Mouse (Mus musculus) embryonic facial prominence, embryonic 14.5 days (tissue): ENCODE measurements at regions not wholly inside any gene's neighbourhood (a gene's known extent, or its start where the extent isn't known, plus 50 kb on each side); places are given as distances from the start of the nearest gene placed in this dataset.
A peak's percentile ranks its signal among the peaks of the same experiment; 100 is the strongest.

Experiments used
- ATAC-seq: fragments of 200-750 bp; cut with Nextera tagmentation; 2 replicates; pipeline ENCODE4 v1.8.0; 2017; ENCODE audit warnings: low read depth, moderate number of reproducible peaks, moderate TSS enrichment
- DNase-seq: peaks from one replicate; pipeline ENCODE4 v3.0.0-alpha.2; 2015; ENCODE audit warnings: low spot score
- H3K27ac ChIP-seq: fragments of 300-500 bp; sonication (generic); replicated peaks from 2 replicates; pipeline ENCODE4 v1.5.1; 2014; ENCODE audit warnings: low read depth, mild to moderate bottlenecking, low read length, moderate library complexity
- H3K27me3 ChIP-seq: fragments of 300-500 bp; sonication (generic); replicated peaks from 2 replicates; pipeline ENCODE4 v1.6.1; 2014; ENCODE audit warnings: low read length; ENCODE audit not compliant: control insufficient read depth, insufficient read depth
- H3K36me3 ChIP-seq: fragments of 300-500 bp; sonication (generic); 2 replicates; pipeline ENCODE4 v1.6.1; 2014; ENCODE audit warnings: low read length, mixed read lengths; ENCODE audit not compliant: control insufficient read depth, insufficient read depth
- H3K4me1 ChIP-seq: fragments of 300-500 bp; sonication (generic); 2 replicates; pipeline ENCODE4 v1.6.1; 2014; ENCODE audit warnings: antibody characterized with exemption, low read length; ENCODE audit not compliant: control insufficient read depth, insufficient read depth
- H3K4me2 ChIP-seq: fragments of 300-500 bp; sonication (generic); 2 replicates; pipeline ENCODE4 v1.6.1; 2014; ENCODE audit warnings: low read depth, mild to moderate bottlenecking, low read length, moderate library complexity, mixed read lengths
- H3K4me3 ChIP-seq: fragments of 300-500 bp; sonication (generic); 2 replicates; pipeline ENCODE4 v1.5.1; 2014; ENCODE audit warnings: low read depth, mild to moderate bottlenecking, low read length
- H3K9ac ChIP-seq: fragments of 300-500 bp; sonication (generic); 2 replicates; pipeline ENCODE4 v1.6.1; 2014; ENCODE audit warnings: low read depth, mild to moderate bottlenecking, low read length, moderate library complexity, mixed read lengths
- H3K9me3 ChIP-seq: fragments of 300-500 bp; sonication (generic); 2 replicates; pipeline ENCODE4 v1.6.1; 2016; ENCODE audit warnings: low read length; ENCODE audit not compliant: control insufficient read depth
- WGBS: fragments of 180-500 bp; shearing (Covaris S2); extraction: QIAGEN DNeasy Blood & Tissue Kit; methylation state at CpG from one replicate; pipeline ENCODE4 v1.1.7; 2014; 5-methylcytosine and 5-hydroxymethylcytosine counted together

GRCm38 (mm10) chr12:69497121-69497520 lies 85.7 kb downstream of the Vcpkmt start:
- peaks cover 43% of the 10 kb centered on the region for H3K4me1 ChIP-seq
- ATAC-seq = peak; percentile 75
- H3K27me3 ChIP-seq = no peaks in the 10 kb centered on the region
- no peaks in the 10 kb centered on the region for H3K36me3 ChIP-seq
- peak overlapping the region; percentile 83 for H3K27ac ChIP-seq
- WGBS = 45% methylated on average over 7 of the region's 7 CpGs
- H3K9ac ChIP-seq = no peak overlapping the region
- no peaks in the 10 kb centered on the region for H3K9me3 ChIP-seq
- peak; percentile 91 for DNase-seq
- H3K4me2 ChIP-seq = peak overlapping the region; percentile 20
- H3K4me3 ChIP-seq = no peak overlapping the region

GRCm38 (mm10) chr12:69496341-69496904 lies 86.4 kb downstream of the Vcpkmt start:
- peak overlapping the region; percentile 83 for H3K27ac ChIP-seq
- no peak overlapping the region for H3K9ac ChIP-seq
- H3K4me1 ChIP-seq = peaks cover 37% of the 10 kb centered on the region
- no peaks in the 10 kb centered on the region for H3K27me3 ChIP-seq
- DNase-seq (peak; percentile 40), ATAC-seq (no peak)
- H3K4me2 ChIP-seq = peak overlapping the region; percentile 20
- WGBS = 65% methylated on average over 6 of the region's 6 CpGs
- H3K4me3 ChIP-seq = no peak overlapping the region
- no peaks in the 10 kb centered on the region for H3K36me3 ChIP-seq
- no peaks in the 10 kb centered on the region for H3K9me3 ChIP-seq

- DNase-seq (no peak), ATAC-seq (no peak)
- H3K4me2 ChIP-seq = no peak overlapping the region
- no peaks in the 10 kb centered on the region for H3K9me3 ChIP-seq
- H3K27ac ChIP-seq = peak overlapping the region; percentile 83; the same call in 1 of the 2 replicates
- H3K9ac ChIP-seq = no peak overlapping the region
- 87% methylated on average over 5 of the region's 5 CpGs for WGBS
- no peak overlapping the region for H3K4me3 ChIP-seq
- no peaks in the 10 kb centered on the region for H3K36me3 ChIP-seq
- H3K27me3 ChIP-seq = no peaks in the 10 kb centered on the region
- H3K4me1 ChIP-seq = peaks cover 31% of the 10 kb centered on the region
Measured at GRCm38 (mm10) chr12:69495776-69496175, 87.1 kb downstream of the Vcpkmt start.

GRCm38 (mm10) chr12:69494648-69495047 lies 88.2 kb downstream of the Vcpkmt start:
- no peak overlapping the region for H3K9ac ChIP-seq
- ATAC-seq = no peak
- H3K36me3 ChIP-seq = no peaks in the 10 kb centered on the region
- peaks cover 22% of the 10 kb centered on the region for H3K4me1 ChIP-seq
- H3K4me2 ChIP-seq = no peak overlapping the region
- no peak overlapping the region for H3K27ac ChIP-seq
- no peak overlapping the region for H3K4me3 ChIP-seq
- no peaks in the 10 kb centered on the region for H3K27me3 ChIP-seq
- 53% methylated on average over 8 of the region's 8 CpGs for WGBS
- no peaks in the 10 kb centered on the region for H3K9me3 ChIP-seq
- DNase-seq = no peak

GRCm38 (mm10) chr12:69489686-69490085 lies 93.1 kb downstream of the Vcpkmt start:
- H3K9me3 ChIP-seq = no peaks in the 10 kb centered on the region
- no peak overlapping the region for H3K4me2 ChIP-seq
- DNase-seq (no peak), ATAC-seq (no peak)
- H3K27me3 ChIP-seq = no peaks in the 10 kb centered on the region
- no peak overlapping the region for H3K9ac ChIP-seq
- peaks cover 11% of the 10 kb centered on the region for H3K4me1 ChIP-seq
- 94% methylated on average over 10 of the region's 10 CpGs for WGBS
- H3K27ac ChIP-seq = no peak overlapping the region
- no peak overlapping the region for H3K4me3 ChIP-seq
- H3K36me3 ChIP-seq = no peaks in the 10 kb centered on the region

GRCm38 (mm10) chr12:69486903-69487302 lies 95.9 kb downstream of the Vcpkmt start:
- DNase-seq (no peak), ATAC-seq (no peak)
- no peak overlapping the region for H3K4me2 ChIP-seq
- no peaks in the 10 kb centered on the region for H3K36me3 ChIP-seq
- H3K27ac ChIP-seq = no peak overlapping the region
- WGBS = 68% methylated on average over 8 of the region's 8 CpGs
- H3K27me3 ChIP-seq = no peaks in the 10 kb centered on the region
- no peaks in the 10 kb centered on the region for H3K9me3 ChIP-seq
- no peak overlapping the region for H3K4me3 ChIP-seq
- H3K4me1 ChIP-seq = peaks cover 8% of the 10 kb centered on the region
- H3K9ac ChIP-seq = no peak overlapping the region

GRCm38 (mm10) chr12:69485652-69486651 lies 96.9 kb downstream of the Vcpkmt start:
- WGBS = 19% methylated on average over 14 of the region's 14 CpGs
- peak overlapping the region; percentile 22; the same call in 1 of the 2 replicates for H3K9ac ChIP-seq
- ATAC-seq = peak; percentile 62; the same call in 1 of the 2 replicates
- peak overlapping the region; percentile 25 for H3K4me2 ChIP-seq
- H3K27ac ChIP-seq = no peak overlapping the region
- no peaks in the 10 kb centered on the region for H3K36me3 ChIP-seq
- H3K9me3 ChIP-seq = no peaks in the 10 kb centered on the region
- 0 out of 2 replicates have a peak overlapping the region, but pooled peaks have one; percentile 4 for H3K4me3 ChIP-seq
- H3K4me1 ChIP-seq = peaks cover 14% of the 10 kb centered on the region
- no peaks in the 10 kb centered on the region for H3K27me3 ChIP-seq
- peak; percentile 75 for DNase-seq

GRCm38 (mm10) chr12:69481420-69481819 lies 101.4 kb downstream of the Vcpkmt start:
- peak; percentile 73 for DNase-seq
- H3K4me1 ChIP-seq = peaks cover 24% of the 10 kb centered on the region
- no peak overlapping the region for H3K4me2 ChIP-seq
- no peaks in the 10 kb centered on the region for H3K27me3 ChIP-seq
- peak overlapping the region; percentile 76 for H3K27ac ChIP-seq
- no peak overlapping the region for H3K4me3 ChIP-seq
- no peak overlapping the region for H3K9ac ChIP-seq
- no peaks in the 10 kb centered on the region for H3K36me3 ChIP-seq
- 50% methylated on average over 3 of the region's 3 CpGs for WGBS
- no peaks in the 10 kb centered on the region for H3K9me3 ChIP-seq
- peak; percentile 53; the same call in 1 of the 2 replicates for ATAC-seq
